Mouse (Mus musculus): Measurements from ENCODE around the gene Mrpl16.

DNA sequence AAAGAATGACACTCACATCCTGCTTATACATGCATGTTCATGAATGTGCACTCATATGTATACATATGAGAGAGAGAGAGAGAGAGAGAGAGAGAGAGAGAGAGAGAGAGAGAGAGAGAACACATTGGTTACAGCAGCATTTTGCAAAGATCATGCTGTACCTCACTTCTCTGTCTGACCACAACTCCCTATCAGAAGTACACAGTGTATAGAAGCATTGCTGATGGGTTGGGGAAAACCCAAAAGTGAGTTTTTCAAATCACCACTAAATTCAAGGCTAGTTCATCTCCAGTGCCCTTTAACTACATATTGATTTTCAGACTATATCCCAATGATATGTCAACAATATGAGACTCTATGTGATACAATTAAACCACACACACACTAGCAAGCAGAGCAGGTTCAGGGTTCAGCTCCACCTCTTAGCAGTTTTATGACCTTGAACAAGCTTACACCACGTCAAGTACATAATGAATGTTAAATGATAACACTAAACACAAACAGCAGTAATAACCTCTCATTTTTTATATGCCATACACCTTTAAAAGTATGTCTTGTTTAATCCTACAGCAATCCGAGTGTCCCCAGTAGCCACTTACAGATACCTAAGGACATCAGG lies 23.7 kb downstream of the Mrpl16 start:
- TF ChIP-seq CTCF (IDR thresholded peaks at IDR 0.05; ENCODE audit: low read depth) (no peak), EP300 (IDR thresholded peaks at IDR 0.05; ENCODE audit: low read depth) (no peak)

Data from heart, postnatal 0 days (tissue).